Mouse (Mus musculus): ENCODE results near the gene Slc25a4. TPM values are rescaled to one million over a fixed set of nuclear protein-coding genes. Genes with fewer than 3 reads are reported as not detected.

Slc25a4 gene
- polyA plus RNA-seq, 1 experiment: 84.5 TPM

DNA sequence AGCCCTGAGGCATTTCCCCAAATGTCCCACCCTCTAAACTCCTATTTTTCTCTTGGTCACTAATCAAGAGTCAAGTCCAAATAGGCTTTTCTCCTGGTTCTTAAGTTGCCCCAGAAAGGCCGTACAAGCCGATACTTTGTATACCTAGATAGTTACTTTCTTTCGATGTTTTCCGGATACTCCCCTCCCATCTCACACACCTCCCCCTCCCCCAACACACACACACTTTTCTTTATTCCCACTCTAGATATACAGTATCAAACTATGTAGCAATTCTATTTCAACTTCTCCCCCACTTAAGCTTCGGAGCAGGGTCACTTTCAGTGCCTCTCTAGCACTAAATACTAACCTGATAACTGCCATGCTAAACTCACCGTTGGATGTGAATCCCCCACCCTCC is 5.0 kb downstream of the Slc25a4 start:
- Histone ChIP-seq H3K27me3 (ENCODE audit: control insufficient read depth, insufficient read depth, low read length) (no peaks in the 10 kb centered on the region), H3K36me3 (ENCODE audit: control insufficient read depth, insufficient read depth, low read length) (peaks cover 8% of the 10 kb centered on the region), H3K4me3 (ENCODE audit: extremely low read depth, insufficient read depth, insufficient read length) (no peak overlapping the region), H3K27ac (ENCODE audit: insufficient read depth, low read length) (no peak overlapping the region), H3K4me1 (ENCODE audit: control insufficient read depth, insufficient read depth, insufficient read length) (peaks cover 3% of the 10 kb centered on the region; the same call in 1 of the 2 replicates)
- TF ChIP-seq POLR2A (IDR thresholded peaks at IDR 0.05; ENCODE audit: low read depth, low read length) (no peak), CTCF (IDR thresholded peaks at IDR 0.05; ENCODE audit: extremely low read depth, insufficient read depth, insufficient read length, insufficient replicate concordance) (no peak)
- WGBS: 92% methylated on average over 6 of the region's 6 CpGs
- DNase-seq (ENCODE audit: low read depth in 1 of 2, low spot score in 2 of 2): no peak

DNA sequence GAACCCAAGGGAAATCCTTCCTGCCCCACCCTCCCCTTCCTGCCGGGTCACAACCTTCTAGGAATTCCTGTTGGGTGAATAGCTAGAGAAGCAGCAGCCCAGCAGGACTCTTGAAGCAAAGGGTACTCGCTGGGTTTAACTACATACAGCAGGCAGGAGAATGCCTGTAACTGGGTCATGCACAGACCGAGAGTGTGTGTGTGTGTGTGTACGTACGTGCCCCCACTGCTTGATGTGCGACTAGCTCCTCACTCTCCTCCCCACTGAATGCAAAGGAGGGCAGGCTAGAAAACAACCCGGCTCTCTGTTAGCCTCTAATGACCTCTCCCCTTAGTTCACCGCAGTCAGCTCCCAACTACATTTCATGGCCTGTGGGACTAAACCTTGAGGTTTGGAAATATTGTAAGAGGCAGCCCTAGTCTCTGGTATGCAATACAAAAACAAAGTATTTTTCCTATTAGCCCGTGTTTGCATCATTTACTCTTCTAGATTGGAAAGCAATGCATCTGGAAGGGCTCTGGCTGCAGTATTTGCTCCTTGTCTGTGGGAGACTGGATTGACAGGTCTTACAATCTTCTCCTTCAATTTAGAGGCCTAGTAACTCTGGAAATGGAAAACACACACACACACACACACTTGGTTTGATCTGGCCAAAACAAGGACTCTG is 6.0 kb downstream of the Slc25a4 start:
- WGBS: 85% methylated on average over 9 of the region's 9 CpGs
- TF ChIP-seq CTCF (IDR thresholded peaks at IDR 0.05; ENCODE audit: extremely low read depth, insufficient read depth, insufficient read length, insufficient replicate concordance) (no peak), POLR2A (IDR thresholded peaks at IDR 0.05; ENCODE audit: low read depth, low read length) (no peak)
- peaks cover 3% of the 10 kb centered on the region; the same call in 1 of the 2 replicates for H3K4me1 ChIP-seq (ENCODE audit: control insufficient read depth, insufficient read depth, insufficient read length)
- no peak for DNase-seq (ENCODE audit: low read depth in 1 of 2, low spot score in 2 of 2)
- no peak overlapping the region for H3K27ac ChIP-seq (ENCODE audit: insufficient read depth, low read length)
- H3K4me3 ChIP-seq (ENCODE audit: extremely low read depth, insufficient read depth, insufficient read length): no peak overlapping the region
- H3K36me3 ChIP-seq (ENCODE audit: control insufficient read depth, insufficient read depth, low read length): peaks cover 8% of the 10 kb centered on the region
- no peaks in the 10 kb centered on the region for H3K27me3 ChIP-seq (ENCODE audit: control insufficient read depth, insufficient read depth, low read length)

DNA sequence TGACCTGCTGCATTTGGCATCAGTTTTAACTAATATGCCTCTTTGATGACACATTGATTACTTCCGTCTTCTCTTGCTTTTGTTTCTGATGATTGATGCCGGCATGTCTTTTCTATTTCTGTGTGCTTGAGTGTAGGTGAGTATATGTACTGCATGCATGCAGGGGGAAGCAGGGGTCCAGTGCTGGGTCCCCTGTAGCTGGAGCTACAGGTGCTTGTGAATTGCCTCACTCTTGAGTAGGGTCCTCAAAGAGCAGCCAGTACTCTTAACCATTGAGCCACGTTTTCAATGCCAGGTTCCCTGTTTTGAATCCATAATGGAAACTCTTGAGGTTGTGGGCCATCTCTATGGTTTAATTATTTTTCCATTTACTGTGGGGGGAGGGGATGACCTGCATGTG is 6.8 kb downstream of the Slc25a4 start:
- H3K27ac ChIP-seq (ENCODE audit: insufficient read depth, low read length): no peak overlapping the region
- H3K4me1 ChIP-seq (ENCODE audit: control insufficient read depth, insufficient read depth, insufficient read length): no peaks in the 10 kb centered on the region; the same call in 1 of the 2 replicates
- no peak for DNase-seq (ENCODE audit: low read depth in 1 of 2, low spot score in 2 of 2)
- TF ChIP-seq POLR2A (IDR thresholded peaks at IDR 0.05; ENCODE audit: low read depth, low read length) (no peak), CTCF (IDR thresholded peaks at IDR 0.05; ENCODE audit: extremely low read depth, insufficient read depth, insufficient read length, insufficient replicate concordance) (no peak)
- 83% methylated on average over 3 of the region's 3 CpGs for WGBS
- no peak overlapping the region for H3K4me3 ChIP-seq (ENCODE audit: extremely low read depth, insufficient read depth, insufficient read length)
- peaks cover 8% of the 10 kb centered on the region for H3K36me3 ChIP-seq (ENCODE audit: control insufficient read depth, insufficient read depth, low read length)
- H3K27me3 ChIP-seq (ENCODE audit: control insufficient read depth, insufficient read depth, low read length): no peaks in the 10 kb centered on the region

GRCm38 (mm10) chr8:46202350-46202749 is 8.7 kb downstream of the Slc25a4 start:
- H3K4me3 ChIP-seq (ENCODE audit: extremely low read depth, insufficient read depth, insufficient read length): no peak overlapping the region
- no peak overlapping the region for H3K27ac ChIP-seq (ENCODE audit: insufficient read depth, low read length)
- 0 out of 2 replicates have a peak, but pooled peaks cover 2% of the 10 kb centered on the region for H3K36me3 ChIP-seq (ENCODE audit: control insufficient read depth, insufficient read depth, low read length)
- no peak for DNase-seq (ENCODE audit: low read depth in 1 of 2, low spot score in 2 of 2)
- H3K4me1 ChIP-seq (ENCODE audit: control insufficient read depth, insufficient read depth, insufficient read length): no peaks in the 10 kb centered on the region
- TF ChIP-seq CTCF (IDR thresholded peaks at IDR 0.05; ENCODE audit: extremely low read depth, insufficient read depth, insufficient read length, insufficient replicate concordance): no peak
- TF ChIP-seq POLR2A (IDR thresholded peaks at IDR 0.05; ENCODE audit: low read depth, low read length): no peak
- no peaks in the 10 kb centered on the region for H3K27me3 ChIP-seq (ENCODE audit: control insufficient read depth, insufficient read depth, low read length)
- WGBS: 85% methylated on average over 6 of the region's 6 CpGs

DNA sequence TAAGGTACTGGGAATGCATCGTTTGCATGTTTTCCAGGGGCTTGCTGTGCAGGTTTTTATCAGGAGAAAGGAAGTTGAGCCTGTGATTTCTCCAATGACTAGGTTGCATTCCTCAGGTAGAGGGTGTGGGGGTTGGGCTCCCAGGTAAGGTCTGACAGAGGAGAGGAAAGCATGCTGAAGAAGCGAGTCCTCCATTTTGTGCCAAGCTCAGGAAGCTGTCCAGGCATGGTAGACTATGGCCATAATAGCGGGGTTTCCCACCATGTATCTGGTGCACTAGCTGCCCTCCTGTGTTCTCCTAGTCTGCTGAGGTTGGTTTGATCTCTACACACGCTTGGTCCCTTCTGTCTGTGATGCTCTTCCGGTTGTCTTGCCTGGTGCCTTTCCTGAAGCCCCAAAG is 13.4 kb downstream of the Slc25a4 start:
- WGBS: 91% methylated on average over 5 of the region's 5 CpGs
- H3K36me3 ChIP-seq (ENCODE audit: control insufficient read depth, insufficient read depth, low read length): peaks cover 3% of the 10 kb centered on the region
- TF ChIP-seq CTCF (IDR thresholded peaks at IDR 0.05; ENCODE audit: extremely low read depth, insufficient read depth, insufficient read length, insufficient replicate concordance) (no peak), POLR2A (IDR thresholded peaks at IDR 0.05; ENCODE audit: low read depth, low read length) (no peak)
- no peak overlapping the region for H3K27ac ChIP-seq (ENCODE audit: insufficient read depth, low read length)
- 0 out of 2 replicates have a peak, but pooled peaks cover 2% of the 10 kb centered on the region for H3K4me1 ChIP-seq (ENCODE audit: control insufficient read depth, insufficient read depth, insufficient read length)
- H3K27me3 ChIP-seq (ENCODE audit: control insufficient read depth, insufficient read depth, low read length): no peaks in the 10 kb centered on the region
- no peak for DNase-seq (ENCODE audit: low read depth in 1 of 2, low spot score in 2 of 2)
- H3K4me3 ChIP-seq (ENCODE audit: extremely low read depth, insufficient read depth, insufficient read length): no peak overlapping the region

- Histone ChIP-seq H3K4me1 (ENCODE audit: control insufficient read depth, insufficient read depth, insufficient read length) (0 out of 2 replicates have a peak, but pooled peaks cover 2% of the 10 kb centered on the region), H3K4me3 (ENCODE audit: extremely low read depth, insufficient read depth, insufficient read length) (no peak overlapping the region), H3K36me3 (ENCODE audit: control insufficient read depth, insufficient read depth, low read length) (peaks cover 7% of the 10 kb centered on the region), H3K27me3 (ENCODE audit: control insufficient read depth, insufficient read depth, low read length) (no peaks in the 10 kb centered on the region), H3K27ac (ENCODE audit: insufficient read depth, low read length) (no peak overlapping the region)
- WGBS: 87% methylated on average over 3 of the region's 3 CpGs
- TF ChIP-seq CTCF (IDR thresholded peaks at IDR 0.05; ENCODE audit: extremely low read depth, insufficient read depth, insufficient read length, insufficient replicate concordance): no peak
- no peak for TF ChIP-seq POLR2A (IDR thresholded peaks at IDR 0.05; ENCODE audit: low read depth, low read length)
- DNase-seq (ENCODE audit: low read depth in 1 of 2, low spot score in 2 of 2): no peak
Measured at GRCm38 (mm10) chr8:46196877-46197276, 14.2 kb downstream of the Slc25a4 start.

GRCm38 (mm10) chr8:46193100-46193499 is 18.0 kb downstream of the Slc25a4 start:
- DNase-seq (ENCODE audit: low read depth in 1 of 2, low spot score in 2 of 2): no peak
- WGBS: 92% methylated on average over 8 of the region's 8 CpGs
- H3K36me3 ChIP-seq (ENCODE audit: control insufficient read depth, insufficient read depth, low read length): peaks cover 12% of the 10 kb centered on the region
- TF ChIP-seq POLR2A (IDR thresholded peaks at IDR 0.05; ENCODE audit: low read depth, low read length) (no peak), CTCF (IDR thresholded peaks at IDR 0.05; ENCODE audit: extremely low read depth, insufficient read depth, insufficient read length, insufficient replicate concordance) (no peak)
- H3K27me3 ChIP-seq (ENCODE audit: control insufficient read depth, insufficient read depth, low read length): no peaks in the 10 kb centered on the region
- 0 out of 2 replicates have a peak, but pooled peaks cover 2% of the 10 kb centered on the region for H3K4me1 ChIP-seq (ENCODE audit: control insufficient read depth, insufficient read depth, insufficient read length)
- H3K4me3 ChIP-seq (ENCODE audit: extremely low read depth, insufficient read depth, insufficient read length): no peak overlapping the region
- H3K27ac ChIP-seq (ENCODE audit: insufficient read depth, low read length): no peak overlapping the region

All from spleen, adult 2 months (tissue).